Mouse (Mus musculus): Measurements from ENCODE around the gene Gm20441. TPM values are rescaled to one million over a fixed set of nuclear protein-coding genes. Genes with fewer than 3 reads are reported as not detected.

Gene Gm20441
- total RNA-seq, 2 experiments from 2014 or later, result not detected

Other genes starting within 250 kb of the Gm20441 start
- not detected in 2 replicates for gene Lrrc75b, start 220.6 kb downstream of the Gm20441 start, total RNA-seq (2015)
- gene Lrrc75b, start 220.6 kb downstream of the Gm20441 start, total RNA-seq (2017), result not detected in 2 replicates
- not detected in 2 replicates for gene Ggt1, start 219.3 kb downstream of the Gm20441 start, total RNA-seq (2015)
- gene Ggt1, start 219.3 kb downstream of the Gm20441 start, total RNA-seq (2017), result not detected in 2 replicates
- gene Ggt5, start 191.6 kb downstream of the Gm20441 start, total RNA-seq (2015), result 0.29 and 1.4 TPM in 2 replicates
- gene Ggt5, start 191.6 kb downstream of the Gm20441 start, total RNA-seq (2017), result 2.8 and 3.5 TPM in 2 replicates
- gene Susd2, start 136.9 kb downstream of the Gm20441 start, total RNA-seq (2015), result 0.34 and 0.42 TPM in 2 replicates
- gene Susd2, start 136.9 kb downstream of the Gm20441 start, total RNA-seq (2017), result 0.27 TPM in 1 of 2 replicates, not detected in the other
- gene Cabin1, start 16.6 kb downstream of the Gm20441 start, total RNA-seq (2015), result 32.0 and 36.5 TPM in 2 replicates
- 29.6 and 37.8 TPM in 2 replicates for gene Cabin1, start 16.6 kb downstream of the Gm20441 start, total RNA-seq (2017)
- gene Ddt, start 7.5 kb downstream of the Gm20441 start, total RNA-seq (2015), result 51.7 and 60.3 TPM in 2 replicates
- 54.4 and 60.1 TPM in 2 replicates for gene Ddt, start 7.5 kb downstream of the Gm20441 start, total RNA-seq (2017)
- 4.9 and 5.5 TPM in 2 replicates for gene Gstt3, start 460 bp upstream of the Gm20441 start, total RNA-seq (2015)
- 3.2 and 4.7 TPM in 2 replicates for gene Gstt3, start 460 bp upstream of the Gm20441 start, total RNA-seq (2017)
- not detected in 2 replicates for gene Gstt1, start 17.6 kb upstream of the Gm20441 start, total RNA-seq (2015)
- 2.3 TPM in 1 of 2 replicates, not detected in the other for gene Gstt1, start 17.6 kb upstream of the Gm20441 start, total RNA-seq (2017)
- gene Gstt4, start 41.6 kb upstream of the Gm20441 start, total RNA-seq (2015), result not detected in 2 replicates
- gene Gstt4, start 41.6 kb upstream of the Gm20441 start, total RNA-seq (2017), result not detected in 2 replicates
- gene Gstt2, start 56.5 kb upstream of the Gm20441 start, total RNA-seq (2015), result 23.8 and 24.1 TPM in 2 replicates
- gene Gstt2, start 56.5 kb upstream of the Gm20441 start, total RNA-seq (2017), result 14.2 and 21.6 TPM in 2 replicates
- 477 and 576 TPM in 2 replicates for gene Mif, start 79.3 kb upstream of the Gm20441 start, total RNA-seq (2015)
- gene Mif, start 79.3 kb upstream of the Gm20441 start, total RNA-seq (2017), result 746 and 790 TPM in 2 replicates
- gene Derl3, start 112.5 kb upstream of the Gm20441 start, total RNA-seq (2015), result 0.54 and 0.64 TPM in 2 replicates
- 0.95 and 2.2 TPM in 2 replicates for gene Derl3, start 112.5 kb upstream of the Gm20441 start, total RNA-seq (2017)
- 66.3 and 72.0 TPM in 2 replicates for gene Smarcb1, start 140.7 kb upstream of the Gm20441 start, total RNA-seq (2015)
- 77.3 and 86.5 TPM in 2 replicates for gene Smarcb1, start 140.7 kb upstream of the Gm20441 start, total RNA-seq (2017)
- gene Chchd10, start 152.2 kb upstream of the Gm20441 start, total RNA-seq (2015), result 54.0 and 55.0 TPM in 2 replicates
- 33.1 and 34.4 TPM in 2 replicates for gene Chchd10, start 152.2 kb upstream of the Gm20441 start, total RNA-seq (2017)
- gene Mmp11, start 155.5 kb upstream of the Gm20441 start, total RNA-seq (2015), result 0.57 TPM in 1 of 2 replicates, not detected in the other
- gene Mmp11, start 155.5 kb upstream of the Gm20441 start, total RNA-seq (2017), result 10.1 TPM in 1 of 2 replicates, not detected in the other
- not detected in 2 replicates for gene Gm867, start 159.7 kb upstream of the Gm20441 start, total RNA-seq (2015)
- gene Gm867, start 159.7 kb upstream of the Gm20441 start, total RNA-seq (2017), result not detected in 2 replicates
- 1.5 TPM in 1 of 2 replicates, not detected in the other for gene Vpreb3, start 162.1 kb upstream of the Gm20441 start, total RNA-seq (2015)
- gene Vpreb3, start 162.1 kb upstream of the Gm20441 start, total RNA-seq (2017), result not detected in 2 replicates
- 0.35 and 0.66 TPM in 2 replicates for gene Gm5134, start 173.6 kb upstream of the Gm20441 start, total RNA-seq (2015)
- 0.78 and 0.79 TPM in 2 replicates for gene Gm5134, start 173.6 kb upstream of the Gm20441 start, total RNA-seq (2017)